Mouse (Mus musculus): Measurements from ENCODE around the gene Akp3. TPM values are rescaled to one million over a fixed set of nuclear protein-coding genes. Genes with fewer than 3 reads are reported as not detected.

Gene Akp3
- total RNA-seq (2021): not detected

GRCm38 (mm10) chr1:87124673-87125072 is at the start of gene Akp3:
Gene Akp3 (plus strand): TSS chr1:87124973.
- intact Hi-C loops (cut with DNase I): no loop called here

GRCm38 (mm10) chr1:87086196-87086595 is 38.6 kb upstream of the Akp3 start:
- intact Hi-C loops (cut with DNase I): no loop called here
- no peak for DNase-seq

More at GRCm38 (mm10) chr1:87124673-87125072, at the start of gene Akp3:
- DNase-seq: no peak

DNA sequence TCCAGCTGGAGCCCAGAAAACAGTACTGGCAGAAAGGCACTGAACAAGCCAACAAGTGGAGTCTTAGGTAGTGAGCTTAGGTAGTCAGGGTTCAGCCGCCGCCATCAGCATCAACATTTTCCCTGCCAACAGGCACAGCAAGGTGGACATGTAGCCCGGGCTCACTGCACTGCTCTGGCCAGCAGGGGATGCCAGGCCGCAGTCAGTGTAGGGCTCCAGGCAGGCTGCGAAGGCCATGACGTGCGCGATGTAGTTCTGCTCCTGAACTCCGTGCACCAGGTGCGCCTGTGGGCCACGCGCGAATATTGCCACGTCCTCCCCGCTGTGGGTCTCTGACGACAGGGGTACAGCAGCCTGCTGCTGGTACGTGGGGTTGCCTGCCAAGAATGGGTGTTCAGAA is 37.8 kb upstream of the Akp3 start:
- intact Hi-C loops (cut with DNase I): no loop called here
- no peak for DNase-seq

DNA sequence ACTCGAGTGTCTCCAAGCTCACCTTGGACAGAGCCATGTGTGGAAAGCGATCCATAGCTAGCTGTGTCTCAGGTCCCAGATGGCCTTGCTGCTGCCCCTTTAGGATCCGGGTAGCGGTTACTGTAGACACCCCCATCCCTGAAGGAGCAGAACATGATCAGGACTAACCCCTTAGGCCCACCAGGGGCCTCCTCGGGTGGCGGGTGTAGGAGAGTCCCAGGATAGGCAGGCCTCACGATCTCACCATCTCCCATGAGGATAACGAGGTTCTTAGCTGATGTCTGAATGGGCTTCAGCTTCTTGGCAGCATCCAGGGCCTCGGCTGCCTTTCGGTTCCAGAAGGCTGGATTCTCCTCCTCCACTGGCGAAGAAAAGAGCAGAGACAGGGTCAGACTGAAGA is 35.5 kb upstream of the Akp3 start:
- intact Hi-C loops (cut with DNase I): no loop called here
- DNase-seq: no peak

GRCm38 (mm10) chr1:87089828-87090227 is 34.9 kb upstream of the Akp3 start, which contains the start of gene Alppl2:
Gene Alppl2 (minus strand): TSS chr1:87089928.
- DNase-seq: no peak
- intact Hi-C loops (cut with DNase I): no loop called here

GRCm38 (mm10) chr1:87095642-87096041 is 29.1 kb upstream of the Akp3 start:
- intact Hi-C loops (cut with DNase I): no loop called here
- DNase-seq: no peak

- intact Hi-C loops (cut with DNase I): loop anchor here (1.0 kb wide), 1 partner anchor 89 kb away; no protein-coding TSS in a partner anchor
- DNase-seq: peak; percentile 60 to 75
These were observed 26.3 kb upstream of the Akp3 start for GRCm38 (mm10) chr1:87098358-87098975.

DNA sequence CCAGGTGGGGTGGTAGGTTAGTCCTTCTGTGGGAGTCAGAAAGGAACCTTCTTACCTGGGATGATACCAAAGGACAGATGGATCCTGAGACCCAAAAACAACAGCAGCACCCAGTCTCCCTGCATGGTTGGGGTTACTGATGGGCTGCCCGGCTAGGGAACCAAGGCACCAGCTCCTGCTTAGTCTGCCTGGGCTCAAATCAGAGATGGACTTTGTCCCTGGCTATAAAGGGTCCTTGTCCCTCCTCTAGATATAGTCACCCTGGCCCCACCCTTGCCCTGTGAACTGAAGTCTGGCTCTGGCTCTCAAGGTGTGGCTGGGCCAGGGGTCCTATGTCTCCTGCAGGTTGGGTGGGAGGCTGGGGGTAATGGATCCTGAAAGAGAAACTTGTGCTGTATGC is 23.4 kb upstream of the Akp3 start, which contains the start of gene Alpi:
Gene Alpi, minus strand, starts transcription at position 196 of the 400 bp plus-strand sequence.
- DNase-seq: no peak
- intact Hi-C loops (cut with DNase I): no loop called here

- intact Hi-C loops (cut with DNase I): no loop called here
- no peak for DNase-seq
These were observed 22.7 kb upstream of the Akp3 start for GRCm38 (mm10) chr1:87102114-87102513.

GRCm38 (mm10) chr1:87103936-87104335 is 20.8 kb upstream of the Akp3 start:
- intact Hi-C loops (cut with DNase I): no loop called here
- DNase-seq: no peak

DNA sequence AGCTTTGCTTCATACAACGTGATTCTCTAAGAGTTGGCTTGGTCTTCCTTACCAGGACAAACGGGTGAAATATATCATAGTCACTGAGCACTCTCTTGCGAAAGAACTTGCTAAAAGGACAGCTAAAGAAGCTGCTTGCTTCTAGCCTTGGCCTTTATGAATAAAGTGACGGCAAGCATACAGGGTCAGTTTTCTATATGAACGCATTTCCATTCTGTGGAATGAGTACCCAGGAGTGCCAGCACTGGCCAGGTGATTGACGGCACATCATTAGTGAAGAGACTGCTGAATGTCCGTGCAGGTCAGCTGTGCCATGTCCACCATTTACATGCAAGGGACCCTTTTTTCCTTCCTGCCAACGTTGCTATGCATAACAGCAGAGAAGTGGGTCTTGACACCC is 18.2 kb upstream of the Akp3 start:
- DNase-seq: no peak
- intact Hi-C loops (cut with DNase I): no loop called here

- intact Hi-C loops (cut with DNase I): no loop called here
- no peak for DNase-seq
These were observed 16.2 kb upstream of the Akp3 start for GRCm38 (mm10) chr1:87108564-87108963.

- intact Hi-C loops (cut with DNase I): no loop called here
- DNase-seq: peak; percentile 11 to 43
These were observed 12.9 kb upstream of the Akp3 start for GRCm38 (mm10) chr1:87111719-87112354.

- intact Hi-C loops (cut with DNase I): no loop called here
- no peak for DNase-seq
These were observed 10.0 kb upstream of the Akp3 start for GRCm38 (mm10) chr1:87114784-87115183.

- intact Hi-C loops (cut with DNase I): loop anchor here (1.0 kb wide), 1 partner anchor 20 kb away; no protein-coding TSS in a partner anchor
- DNase-seq: peak in 1 of 2 experiments; percentile 13
These were observed 2.6 kb downstream of the Akp3 start for GRCm38 (mm10) chr1:87127206-87128030.

DNA sequence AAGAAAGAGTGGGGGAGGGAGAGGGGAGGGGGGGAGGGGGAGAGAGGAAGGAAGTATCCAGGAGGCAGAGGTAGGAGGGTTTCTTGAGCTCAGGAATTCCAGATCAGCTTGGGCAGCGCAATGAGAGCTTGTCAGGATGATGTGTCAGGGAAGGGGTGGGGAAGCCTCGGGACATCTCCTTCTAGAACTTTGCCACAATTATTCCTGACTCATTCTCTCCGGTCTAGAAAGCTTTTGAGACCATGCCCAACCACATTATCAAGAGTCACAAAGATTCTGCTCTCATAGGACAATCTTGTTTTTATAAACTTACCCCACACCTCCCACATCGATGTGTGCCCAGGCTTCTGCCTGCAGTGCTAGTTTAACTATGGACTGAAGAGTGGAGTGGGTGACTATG is 7.0 kb downstream of the Akp3 start:
- intact Hi-C loops (cut with DNase I): no loop called here
- DNase-seq: no peak

- intact Hi-C loops (cut with DNase I): no loop called here
- no peak for DNase-seq
These were observed 16.8 kb downstream of the Akp3 start for GRCm38 (mm10) chr1:87141550-87141949.

- peak; percentile 24 to 51 for DNase-seq
- intact Hi-C loops (cut with DNase I): no loop called here
These were observed 17.7 kb downstream of the Akp3 start for GRCm38 (mm10) chr1:87142456-87142855.

DNA sequence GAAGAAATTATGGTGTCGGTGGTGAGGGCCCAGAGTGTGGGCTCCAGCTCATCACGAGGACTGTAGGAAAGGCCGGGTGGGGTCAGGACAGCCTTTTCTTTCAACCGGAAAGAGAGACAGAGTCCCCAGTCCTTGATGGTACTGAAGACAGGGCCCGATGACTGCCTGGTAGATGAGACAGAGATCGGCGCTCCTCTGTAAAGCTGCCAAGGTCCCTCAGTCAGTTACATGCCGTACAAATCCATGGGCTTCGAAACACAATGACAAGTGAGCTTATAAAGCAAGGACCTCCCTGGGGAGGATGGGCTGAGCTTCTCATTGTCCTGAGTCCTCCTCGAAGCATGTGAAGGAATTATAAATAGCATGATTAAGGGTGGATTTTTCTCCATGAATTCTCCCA is 18.4 kb downstream of the Akp3 start:
- intact Hi-C loops (cut with DNase I): no loop called here
- DNase-seq: no peak

- intact Hi-C loops (cut with DNase I): no loop called here
- DNase-seq: no peak
These were observed 24.6 kb downstream of the Akp3 start for GRCm38 (mm10) chr1:87149422-87149821.

DNA sequence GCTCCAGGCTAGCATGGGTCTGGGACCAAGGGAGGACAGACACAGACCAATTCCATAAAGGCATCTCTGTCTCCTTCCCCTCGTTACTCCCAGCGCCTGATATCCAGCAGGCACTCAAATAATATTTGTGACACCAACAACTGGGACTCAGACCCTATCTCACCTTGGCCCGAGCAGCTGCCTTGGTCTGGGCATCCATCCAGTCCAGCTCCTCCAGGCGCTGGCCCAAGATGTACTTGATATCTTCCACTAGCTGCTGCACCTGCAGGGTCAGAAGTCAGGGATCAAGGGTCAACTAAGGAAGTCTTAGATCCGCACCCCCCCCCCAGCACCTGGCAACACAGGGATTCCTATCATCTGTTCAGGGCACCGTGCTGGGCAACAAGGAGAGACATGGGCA is 26.5 kb downstream of the Akp3 start:
- intact Hi-C loops (cut with DNase I): no loop called here
- no peak for DNase-seq
